Mouse (Mus musculus) heart, postnatal 36 days (tissue): ENCODE measurements around the gene St5. TPM values are rescaled to one million over a fixed set of nuclear protein-coding genes. Genes with fewer than 3 reads are reported as not detected.

Source experiments
- DNase-seq, 2 experiments: peaks; one replicate each; pipeline ENCODE4 v3.0.0; 2021 to 2022
- intact Hi-C: fragments of 180-260 bp; cut with DNase I; formaldehyde crosslinking; loops from one replicate; pipeline ENCODE4 v1.15.1; 2025
- total RNA-seq, 2 experiments: library from RNA; stranded (reverse); gene quantifications; 2 replicates each; pipeline ENCODE4 v1.2.3; 2021

St5 gene
- 10 to 100 TPM; 23.4 to 31.9 TPM for total RNA-seq

DNA sequence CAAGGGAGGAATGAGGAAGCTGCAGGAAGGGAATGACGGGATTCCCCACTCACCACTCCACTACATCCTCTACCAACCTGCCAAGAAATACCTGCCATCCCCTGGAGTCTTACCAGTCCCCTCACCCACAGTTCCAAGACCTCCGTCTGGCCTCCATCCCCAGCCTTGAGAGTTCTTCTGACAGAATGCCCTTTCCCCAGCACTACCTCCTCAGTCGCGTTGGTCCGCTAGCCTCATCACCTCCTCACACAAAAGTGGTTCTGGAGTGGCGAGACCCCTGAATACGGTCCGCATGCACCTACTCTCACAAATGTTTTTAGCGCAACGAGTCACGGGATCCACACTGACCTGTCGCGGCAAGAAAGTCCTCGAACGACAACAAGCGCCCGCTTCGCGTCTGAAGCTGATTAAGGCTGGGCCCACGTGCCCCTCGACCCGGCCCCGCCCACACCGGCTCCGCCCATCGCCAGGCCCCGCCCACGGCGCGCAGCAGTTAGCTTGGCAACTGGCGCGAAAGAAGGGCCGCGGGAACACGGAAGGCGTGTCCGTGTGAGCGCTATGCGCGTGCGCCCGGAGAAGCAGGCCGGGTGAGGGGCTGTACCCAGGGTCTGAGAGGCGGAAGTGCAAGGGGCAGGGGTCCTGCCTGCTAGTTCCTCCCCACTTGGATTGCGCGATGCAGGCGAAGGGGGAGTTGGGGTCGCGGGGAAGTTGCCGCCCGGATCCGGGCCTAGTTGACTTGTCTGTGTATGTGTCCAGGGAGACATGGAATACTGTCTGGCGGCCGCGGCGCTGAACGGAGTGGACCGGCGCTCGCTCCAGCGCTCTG lies at the start of gene St5, which contains the start of gene Akip1:
TSS of gene St5 (minus strand) at position 416 of the 826 bp plus-strand sequence.
TSS of gene Akip1 (plus strand) at position 501 of the 826 bp plus-strand sequence.
- DNase-seq: peak; percentile 96 to 97
- intact Hi-C loops: loop anchor here (2.0 to 10.0 kb wide), 4 partner anchors 31 to 351 kb away; partner anchors contain the start of gene Rpl27a

DNA sequence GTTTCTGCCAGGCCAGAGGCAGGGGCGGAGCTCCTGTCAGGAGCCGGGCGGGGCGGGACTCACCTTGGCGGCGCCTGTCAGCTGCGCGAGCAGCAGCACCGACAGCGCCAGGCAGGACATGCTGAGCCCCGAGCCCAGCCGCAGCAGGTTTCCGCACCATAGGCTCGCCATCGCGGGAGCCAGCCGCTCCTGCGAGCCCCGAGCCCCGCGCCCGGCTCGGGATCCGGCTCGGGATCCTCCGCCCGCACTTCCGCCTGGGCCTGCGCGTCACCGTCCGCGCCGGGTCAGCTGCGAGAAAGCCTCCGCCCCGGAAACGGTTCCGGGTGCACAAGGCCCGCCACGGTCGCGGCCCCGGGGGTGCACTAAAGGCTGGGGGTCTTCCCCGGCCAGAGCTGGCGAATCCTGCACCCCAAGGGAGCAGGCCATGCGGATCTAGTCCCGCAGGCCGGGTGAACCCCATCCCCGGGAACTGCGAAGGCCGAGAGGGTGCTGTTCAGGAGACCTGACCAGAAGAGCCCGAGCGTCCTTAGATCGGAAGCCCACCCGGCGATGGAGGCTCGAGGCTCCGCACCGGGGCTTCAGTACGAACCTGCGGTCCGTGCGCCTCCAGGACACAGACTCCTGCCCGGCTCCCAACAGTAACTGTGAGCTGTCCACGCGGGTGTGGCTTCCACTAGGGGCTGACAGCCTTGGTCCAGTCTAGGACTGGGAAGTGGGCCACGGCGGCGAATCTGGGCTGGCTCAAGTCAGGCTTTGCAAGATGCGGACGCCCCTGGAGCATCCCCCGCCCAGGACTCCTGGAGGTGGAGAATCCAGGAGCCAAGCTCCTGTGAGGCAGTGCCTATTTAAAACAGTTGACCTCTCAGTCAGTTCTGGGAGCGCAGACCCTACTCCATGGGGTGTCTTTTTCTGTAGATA lies 48.9 kb upstream of the St5 start, which contains the start of gene Tmem9b:
TSS of gene Tmem9b (minus strand) at position 868 of the 918 bp plus-strand sequence.
- peak; percentile 81 to 91 for DNase-seq
- intact Hi-C loops: no loop called here

DNA sequence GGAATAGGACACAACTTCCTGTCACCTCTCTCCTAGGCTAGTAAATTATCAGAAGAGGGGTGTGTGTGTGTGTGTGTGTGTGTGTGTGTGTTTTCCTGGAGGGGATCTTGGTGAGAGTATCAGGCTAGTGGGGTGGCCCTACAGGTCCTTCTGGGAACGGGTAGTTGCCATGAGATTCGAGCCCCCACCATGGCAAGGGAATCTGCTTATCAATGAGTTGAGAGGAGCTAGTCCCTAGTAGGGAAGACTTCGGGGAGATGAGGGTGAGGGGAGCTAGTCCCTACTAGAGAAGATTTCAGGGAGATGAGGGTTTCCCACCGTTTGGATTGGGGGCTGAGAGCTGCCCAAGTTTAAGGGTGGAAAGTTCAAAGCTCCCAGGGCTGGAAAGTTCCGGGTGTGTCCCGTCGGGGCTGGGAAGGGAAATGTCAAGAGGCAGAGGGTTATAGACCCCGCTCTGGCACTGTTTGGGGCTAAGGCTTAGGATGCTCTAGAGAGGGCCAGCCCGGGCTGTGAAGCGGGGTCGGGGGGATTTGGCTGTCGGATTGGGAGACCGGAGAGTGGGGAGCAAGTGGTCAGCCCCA lies 48.1 kb upstream of the St5 start:
- intact Hi-C loops: no loop called here
- DNase-seq: no peak

DNA sequence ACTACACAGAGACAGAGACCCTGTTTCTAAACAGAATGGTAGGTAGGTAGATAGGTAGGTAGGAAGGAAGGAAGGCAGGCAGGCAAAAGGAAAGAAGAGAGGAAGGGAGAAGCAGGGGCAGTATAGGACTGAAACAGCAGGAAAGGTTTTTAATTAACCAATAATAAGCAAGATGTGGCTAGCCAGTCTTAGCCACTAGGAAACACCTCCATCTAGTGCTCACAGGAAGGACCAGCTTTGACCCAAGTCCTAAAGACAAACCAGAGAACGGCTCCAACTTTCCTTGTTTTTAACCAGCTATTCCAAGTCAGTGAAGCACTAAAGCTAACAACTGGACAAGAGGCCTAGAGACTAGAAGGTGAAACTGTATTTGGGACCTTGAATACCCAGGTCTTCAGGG lies 44.3 kb upstream of the St5 start:
- DNase-seq: no peak
- intact Hi-C loops: no loop called here

DNA sequence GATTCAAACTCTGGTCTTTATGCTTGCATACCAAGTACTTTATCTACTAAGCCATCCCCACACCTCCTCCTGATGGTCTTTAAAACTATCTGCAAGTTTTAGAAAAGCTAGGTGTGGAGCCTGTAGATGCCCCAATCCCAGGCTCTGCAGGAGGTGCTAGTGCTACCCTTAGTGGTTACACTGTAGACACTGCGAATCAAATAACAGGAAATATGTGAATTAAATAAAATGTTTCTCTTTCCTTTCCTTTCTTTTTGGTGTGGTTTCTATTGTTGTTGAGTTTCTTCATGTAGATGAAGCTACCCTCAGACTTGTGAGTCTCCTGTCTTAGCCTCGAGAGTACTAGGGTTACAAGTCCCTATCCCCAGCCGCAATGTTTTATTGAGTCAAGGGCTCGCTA lies 38.3 kb upstream of the St5 start:
- intact Hi-C loops: no loop called here
- no peak for DNase-seq

DNA sequence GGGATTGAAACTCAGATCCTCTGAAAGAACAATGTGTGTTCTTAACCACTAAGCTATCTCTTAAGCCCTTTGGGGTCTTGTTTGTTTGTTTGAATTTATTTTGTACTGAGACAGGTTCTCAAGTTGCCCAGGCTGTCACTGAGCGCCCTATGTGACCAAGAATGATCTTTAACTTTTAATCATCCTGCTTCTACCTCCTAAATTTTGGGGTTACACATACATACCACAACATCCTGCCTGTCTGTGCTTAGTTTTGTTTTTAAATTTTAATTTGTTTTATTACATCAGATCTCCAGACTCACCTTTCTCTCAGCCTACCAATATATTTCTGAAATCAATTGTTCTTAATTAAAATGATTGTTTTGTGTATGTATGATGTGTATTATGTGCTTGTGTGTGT lies 37.7 kb upstream of the St5 start:
- intact Hi-C loops: no loop called here
- no peak for DNase-seq

DNA sequence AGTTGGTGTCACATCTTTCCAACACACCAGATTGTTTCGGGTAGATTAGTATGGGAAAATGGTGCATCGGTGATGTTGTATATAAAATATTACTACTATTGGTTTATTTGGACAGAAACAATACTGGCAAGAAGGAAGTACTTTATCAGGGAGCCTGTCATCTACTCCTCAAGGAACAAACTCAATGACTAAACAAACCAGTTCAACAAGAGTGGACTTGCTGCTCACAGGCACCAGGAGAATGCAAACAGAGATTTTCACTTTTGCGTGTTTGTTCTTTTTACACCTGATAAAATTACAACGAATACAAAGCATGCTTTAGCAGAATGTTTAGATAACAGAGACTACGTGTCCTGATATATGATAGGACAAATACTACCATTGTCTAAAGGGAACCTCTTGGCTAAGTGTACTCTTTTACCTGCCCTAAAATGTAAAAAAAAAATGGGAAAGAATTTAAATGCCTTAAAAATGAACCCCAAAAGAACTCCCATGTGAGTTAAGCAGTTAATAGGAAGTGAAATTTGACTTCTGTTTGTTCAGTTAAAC lies 36.5 kb upstream of the St5 start:
- DNase-seq: no peak
- intact Hi-C loops: no loop called here

DNA sequence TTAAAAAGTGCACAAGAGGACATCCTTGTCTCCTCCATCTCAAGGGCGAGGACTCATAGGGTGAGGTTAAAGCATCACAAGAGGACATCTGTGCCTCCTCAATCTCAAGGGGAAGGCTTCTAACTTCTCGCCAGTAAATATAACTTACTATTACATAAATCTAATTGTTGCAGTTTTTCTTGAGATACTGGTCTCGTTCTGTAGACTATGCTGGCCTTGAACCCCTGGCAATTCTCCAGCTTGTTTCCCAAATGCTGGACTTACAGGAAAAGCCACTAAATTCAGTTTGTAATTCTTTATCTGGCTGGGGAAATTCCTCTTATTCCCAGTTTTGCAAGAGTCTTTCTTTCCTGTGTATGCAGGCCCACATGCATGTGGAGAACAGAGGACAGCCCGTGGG lies 31.4 kb upstream of the St5 start:
- DNase-seq: no peak
- intact Hi-C loops: no loop called here

DNA sequence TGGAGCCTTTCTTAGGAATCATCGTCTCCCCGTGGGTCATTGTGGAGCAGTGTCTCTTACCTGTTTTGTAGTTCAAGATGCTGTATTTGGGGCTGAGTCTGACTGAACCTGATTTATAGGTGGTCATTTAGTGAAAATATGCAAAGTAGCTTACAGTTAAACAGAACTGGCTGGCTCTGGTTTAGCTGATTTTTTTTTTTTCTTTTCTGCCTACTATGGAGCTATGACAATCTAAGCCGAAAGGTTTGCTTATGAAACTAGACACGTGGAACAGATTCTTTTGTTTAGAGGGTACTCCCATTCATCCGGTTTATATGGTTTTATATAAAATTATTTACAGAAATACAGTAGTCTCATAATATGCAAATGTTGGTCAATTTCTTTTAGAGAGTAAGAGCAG lies 28.2 kb upstream of the St5 start, which contains the start of gene Ascl3:
TSS of gene Ascl3 (minus strand) at position 101 of the 400 bp plus-strand sequence.
- intact Hi-C loops: no loop called here
- DNase-seq: no peak

DNA sequence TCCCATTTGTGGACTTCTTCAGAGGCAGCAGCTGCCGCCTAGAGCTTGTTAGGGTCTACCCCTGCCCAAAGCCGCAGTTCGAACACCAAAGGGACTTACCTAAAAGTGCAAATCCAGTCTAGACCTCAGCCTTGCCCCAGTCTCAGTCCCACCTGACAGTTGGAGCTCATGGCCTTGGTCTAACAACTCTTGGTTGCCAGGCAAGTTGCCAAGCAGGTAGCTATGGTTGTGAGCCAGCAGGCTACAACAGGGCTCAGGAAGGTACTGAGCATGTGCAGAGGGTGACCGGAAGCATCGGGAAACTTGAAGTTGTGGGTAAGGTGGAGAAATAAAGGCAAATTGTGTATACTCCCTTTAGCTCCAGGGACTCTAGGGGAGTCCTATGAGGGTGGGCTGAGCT lies 20.3 kb upstream of the St5 start, which contains the start of gene BC051019:
TSS of gene BC051019 (minus strand) at position 154 of the 400 bp plus-strand sequence.
- intact Hi-C loops: no loop called here
- no peak for DNase-seq

DNA sequence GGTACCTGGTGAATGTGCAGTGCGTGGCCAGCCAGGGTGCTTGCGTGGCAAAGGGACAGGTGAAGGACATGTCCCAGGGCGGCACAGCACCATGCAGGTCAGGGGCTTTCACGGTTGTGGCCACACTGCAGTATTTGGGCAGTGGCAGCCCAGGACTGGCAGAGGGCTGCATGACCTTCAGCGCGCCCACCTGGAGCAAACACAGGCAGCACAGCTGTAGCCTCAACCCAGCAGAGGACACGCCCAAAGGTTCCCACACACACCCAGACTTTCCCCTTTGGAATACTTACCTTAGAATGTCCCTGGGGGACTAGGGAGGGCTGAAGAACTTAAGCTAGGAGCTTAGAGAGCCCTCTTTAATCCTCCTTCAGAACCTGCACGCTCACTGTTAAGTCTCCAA lies 19.7 kb upstream of the St5 start:
- intact Hi-C loops: no loop called here
- no peak for DNase-seq

DNA sequence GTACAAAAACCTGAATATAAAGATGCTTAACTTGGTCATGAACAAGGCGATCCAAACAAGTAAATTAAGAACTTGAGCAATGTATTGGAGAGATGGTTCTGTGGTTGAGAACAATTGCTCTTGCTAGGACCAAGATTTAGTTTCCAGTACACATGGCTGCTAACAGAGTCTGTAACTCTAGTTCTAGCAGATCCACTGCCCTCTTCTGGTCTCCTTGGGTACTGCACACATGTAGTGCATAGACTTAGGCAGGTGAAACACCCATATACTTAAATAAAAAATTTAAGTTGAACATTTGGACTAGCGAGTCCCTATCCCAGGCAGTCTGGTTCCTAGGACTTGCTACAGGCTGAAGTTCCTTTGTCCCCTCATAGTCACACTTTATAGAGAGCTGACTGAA lies 19.2 kb upstream of the St5 start:
- DNase-seq: no peak
- intact Hi-C loops: no loop called here

DNA sequence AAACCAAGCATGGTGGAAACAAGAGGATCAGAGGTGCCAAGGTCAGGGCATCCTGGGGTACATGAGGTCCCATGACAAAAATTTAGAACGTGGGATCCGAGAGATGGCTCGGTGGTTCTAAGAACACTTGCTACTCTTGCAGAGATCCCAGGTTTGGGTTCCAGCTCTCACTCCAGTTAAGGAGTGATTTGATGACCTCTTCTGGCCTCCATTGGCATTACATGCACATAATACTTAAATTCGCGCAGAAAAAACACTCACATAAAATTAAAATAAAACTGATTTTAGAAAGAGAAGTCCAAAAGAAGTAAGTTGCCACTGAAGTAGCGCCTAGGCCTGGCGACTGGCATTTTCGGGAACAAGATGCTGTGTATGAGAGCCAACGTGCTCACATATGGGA lies 15.9 kb upstream of the St5 start:
- peak; percentile 28 to 35 for DNase-seq

DNA sequence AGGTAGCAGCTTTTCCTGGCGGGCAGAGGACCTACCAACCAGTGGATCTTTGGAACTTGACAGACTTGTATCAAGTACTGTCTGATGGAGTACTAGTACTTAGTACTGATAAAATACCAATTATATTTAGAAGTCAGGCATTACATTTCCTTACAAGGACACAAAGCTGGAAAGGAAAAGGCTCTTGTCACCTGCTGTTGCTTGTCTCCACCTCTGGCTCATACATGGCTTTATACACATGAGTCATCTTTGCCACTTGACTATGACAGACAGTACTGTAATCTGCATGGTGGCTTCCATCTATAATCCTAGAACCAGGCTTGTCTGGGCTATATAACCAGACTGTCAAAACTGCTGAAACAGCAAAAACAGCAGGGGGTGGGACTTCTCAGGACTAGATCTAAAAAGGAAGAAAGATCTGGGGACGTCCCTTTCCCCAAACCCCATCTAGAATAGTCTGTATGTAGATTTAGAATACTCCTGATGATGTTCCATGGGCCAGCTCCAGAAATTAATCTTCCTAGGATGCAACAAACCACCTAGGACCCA lies 10.1 kb upstream of the St5 start:
- intact Hi-C loops: no loop called here
- DNase-seq: no peak

More for the DNA sequence above, 15.9 kb upstream of the St5 start:
- intact Hi-C loops: loop anchor here (5.0 kb wide), 1 partner anchor 87 kb away; no protein-coding TSS in a partner anchor

DNA sequence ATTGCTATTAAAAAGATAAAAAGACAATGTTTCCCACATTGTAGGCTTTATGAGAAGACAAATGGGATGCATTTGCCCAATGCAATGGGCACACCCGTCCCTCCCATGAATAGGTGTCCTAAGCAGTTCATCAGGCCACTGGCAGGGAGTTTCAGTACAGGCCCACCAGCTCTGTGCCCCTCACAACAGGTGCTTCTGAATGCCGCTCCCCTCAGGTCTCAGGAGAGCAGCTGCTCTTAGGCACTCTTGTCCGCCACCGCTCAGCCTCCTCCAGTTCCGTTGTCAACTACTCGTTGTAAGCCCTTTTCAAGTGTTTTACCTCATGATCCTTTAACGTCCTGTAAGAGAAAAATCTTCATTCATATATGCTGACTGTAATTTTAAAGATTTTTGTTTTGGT lies 8.8 kb upstream of the St5 start:
- intact Hi-C loops: no loop called here
- DNase-seq: no peak

DNA sequence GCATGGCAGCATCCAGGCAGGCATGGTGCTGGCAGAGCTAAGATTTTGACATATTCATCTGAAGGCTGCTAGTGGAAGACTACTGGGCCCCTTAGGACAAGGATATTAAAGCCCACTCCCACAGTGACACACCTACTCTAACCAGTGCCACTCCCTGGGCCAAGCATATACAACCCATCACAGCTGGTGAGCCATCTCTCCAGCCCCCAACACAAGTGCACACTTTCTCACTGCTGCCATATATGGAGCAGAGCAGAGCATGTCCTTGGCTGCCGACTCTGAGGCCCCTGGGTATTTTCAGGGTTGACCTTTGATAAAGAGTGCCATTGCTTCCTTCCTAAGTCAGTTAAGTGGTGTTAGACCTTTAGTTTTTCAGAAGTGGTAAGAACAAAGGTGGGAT lies 6.7 kb upstream of the St5 start:
- intact Hi-C loops: no loop called here
- no peak for DNase-seq

DNA sequence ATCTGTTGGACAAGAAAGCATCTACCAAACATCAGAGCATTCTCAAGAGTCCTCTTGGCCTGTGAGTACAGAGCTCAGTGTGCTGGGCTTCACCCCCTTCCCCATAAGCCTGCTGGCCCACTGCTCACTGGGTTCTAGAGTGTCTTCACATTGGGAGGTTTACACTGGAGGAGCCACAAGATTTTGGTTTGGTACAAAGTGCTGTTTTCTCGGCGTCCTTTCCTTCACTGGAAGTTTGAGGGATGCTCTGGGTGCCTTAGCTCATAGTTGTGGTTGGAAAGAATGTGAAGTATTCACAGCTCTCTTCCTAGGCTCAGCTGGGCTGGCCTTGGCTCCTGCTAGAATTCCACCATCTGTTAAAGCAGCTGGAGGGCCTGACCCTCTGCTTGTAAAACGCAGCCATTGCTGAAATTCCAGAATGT lies 5.6 kb upstream of the St5 start:
- intact Hi-C loops: loop anchor here (2.0 to 10.0 kb wide), 3 partner anchors 96 to 374 kb away; no protein-coding TSS in a partner anchor

DNA sequence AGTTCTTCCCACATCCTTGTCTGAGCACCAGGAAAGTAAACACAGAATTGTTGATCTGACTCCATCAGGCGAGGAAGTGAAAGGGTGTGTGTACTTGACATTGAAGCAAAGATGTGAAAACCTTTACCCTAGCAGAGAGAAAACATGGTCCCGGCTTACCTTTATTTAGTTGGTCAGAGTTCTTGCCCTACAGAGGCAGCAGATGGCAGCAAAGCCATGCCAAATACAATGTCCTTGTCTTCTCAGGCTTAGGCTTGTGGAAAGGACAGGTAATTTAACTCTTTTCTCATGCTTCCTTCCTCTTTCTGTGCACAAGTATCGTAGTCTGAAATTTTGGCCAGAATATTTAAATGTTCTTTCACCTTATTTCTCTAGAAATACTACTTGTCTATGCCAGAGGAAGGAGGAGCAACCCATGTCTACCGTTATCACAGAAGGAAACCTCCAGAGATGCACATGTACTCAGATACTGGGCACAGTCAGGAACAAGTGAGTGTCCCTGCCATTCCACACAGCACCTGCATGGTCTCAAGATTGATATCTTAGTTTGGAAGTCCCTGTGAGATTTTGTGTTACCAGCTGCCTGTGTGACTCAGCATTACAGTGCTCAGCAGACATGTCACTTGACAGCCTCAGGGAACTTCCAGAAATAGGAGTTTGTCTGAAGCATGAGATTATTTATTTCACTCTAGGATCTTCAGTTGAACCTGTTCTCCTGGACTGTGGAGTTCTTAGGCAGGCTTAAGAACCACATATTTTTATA lies 3.8 kb upstream of the St5 start:
- peak; percentile 39 to 51 for DNase-seq
- intact Hi-C loops: loop anchor here (10.0 kb wide), 1 partner anchor 348 kb away; no protein-coding TSS in a partner anchor

More for the DNA sequence above, 5.6 kb upstream of the St5 start:
- DNase-seq: peak; percentile 32 to 41

DNA sequence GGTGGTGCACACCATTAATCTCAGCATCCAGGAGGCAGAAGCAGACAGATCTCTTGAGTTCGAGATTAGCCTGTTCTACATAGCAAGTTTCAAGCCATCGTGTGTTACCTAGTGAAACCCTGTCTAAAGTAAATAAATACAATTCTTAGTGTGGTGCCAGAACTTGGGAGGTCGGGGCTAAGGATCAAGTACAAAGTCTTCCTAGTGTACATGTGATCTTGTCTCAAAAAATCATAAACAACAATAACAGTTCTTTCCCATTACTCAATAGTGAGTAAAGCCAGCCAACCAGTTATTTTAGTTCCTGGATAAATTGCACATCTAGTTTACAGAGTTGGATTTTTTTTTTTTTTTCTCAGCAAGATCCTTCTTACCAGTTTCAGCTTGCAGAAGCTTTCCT lies 1.1 kb upstream of the St5 start:
- intact Hi-C loops: loop anchor here (5.0 to 10.0 kb wide), 2 partner anchors 62 to 350 kb away; no protein-coding TSS in a partner anchor

More for the DNA sequence above, 1.1 kb upstream of the St5 start:
- no peak for DNase-seq
